Mouse (Mus musculus) kidney, postnatal 36 days (tissue): ENCODE data around the gene Klk1b24.
"Not testable (repeated sequence)": the region's sequence is repeated elsewhere in the genome, so short reads cannot be mapped to it uniquely, and the experiment has no call there.

Source experiments
- DNase-seq, 2 experiments: peaks; one replicate each; pipeline ENCODE4 v3.0.0; 2021 to 2022; ENCODE audit warnings: mixed read lengths in 2 of 2

The Klk1b24 gene

GRCm38 (mm10) chr7:44187936-44188335 is at the start of gene Klk1b24:
Gene Klk1b24 (plus strand): TSS chr7:44188236.
- not testable (repeated sequence) for DNase-seq

GRCm38 (mm10) chr7:44179299-44180045 is 8.6 kb upstream of the Klk1b24 start:
- DNase-seq = peak; percentile 49 to 57

- peak; percentile 16 to 37 for DNase-seq
Observed at GRCm38 (mm10) chr7:44186516-44186915, 1.5 kb upstream of the Klk1b24 start.

GRCm38 (mm10) chr7:44193466-44193865 is 5.4 kb downstream of the Klk1b24 start:
- DNase-seq = not testable (repeated sequence)

GRCm38 (mm10) chr7:44197891-44198290 is 9.9 kb downstream of the Klk1b24 start, which contains the start of gene Klk1b3:
Gene Klk1b3 (plus strand): TSS chr7:44198191.
- no peak for DNase-seq

GRCm38 (mm10) chr7:44207135-44207534 is 19.1 kb downstream of the Klk1b24 start, which contains the start of gene Klk1b4:
Gene Klk1b4 (plus strand): TSS chr7:44207435.
- not testable (repeated sequence) for DNase-seq

GRCm38 (mm10) chr7:44208307-44208706 is 20.3 kb downstream of the Klk1b24 start:
- no peak for DNase-seq

GRCm38 (mm10) chr7:44215645-44216044 is 27.6 kb downstream of the Klk1b24 start, which contains the start of gene Klk1b5:
Gene Klk1b5 (plus strand): TSS chr7:44215945.
- DNase-seq = no peak

- DNase-seq = not testable (repeated sequence)
Observed at GRCm38 (mm10) chr7:44221601-44222000, 33.6 kb downstream of the Klk1b24 start.

GRCm38 (mm10) chr7:44222335-44222734 is 34.3 kb downstream of the Klk1b24 start:
- not testable (repeated sequence) for DNase-seq

GRCm38 (mm10) chr7:44225076-44225475 is 37.0 kb downstream of the Klk1b24 start, which contains the start of gene Klk1:
Gene Klk1 (plus strand): TSS chr7:44225360.
- peak; percentile 43 to 58 for DNase-seq

GRCm38 (mm10) chr7:44235909-44236308 is 47.9 kb downstream of the Klk1b24 start, which contains the start of gene Gm36864:
Gene Gm36864 (plus strand): TSS chr7:44236177.
- no peak for DNase-seq

GRCm38 (mm10) chr7:44239913-44240312 is 51.9 kb downstream of the Klk1b24 start:
- DNase-seq = no peak

- peak in 1 of 2 experiments; percentile 32 for DNase-seq
Observed at GRCm38 (mm10) chr7:44240712-44241111, 52.7 kb downstream of the Klk1b24 start.

- peak; percentile 23 to 30 for DNase-seq
Observed at GRCm38 (mm10) chr7:44241163-44241562, 53.1 kb downstream of the Klk1b24 start.
